Mouse (Mus musculus): ENCODE measurements around the gene Zcwpw1.
"Not testable (repeated sequence)": the region's sequence is repeated elsewhere in the genome, so short reads cannot be mapped to it uniquely, and the experiment has no call there.

GRCm38 (mm10) chr5:137871644-137872380 lies 84.2 kb downstream of the Zcwpw1 start, which contains the start of gene Pilrb2:
- not testable (repeated sequence) for TF ChIP-seq CTCF, POLR2A (IDR thresholded peaks at IDR 0.05; ENCODE audit: extremely low read depth, insufficient read depth, low read length)

Data from cortical plate, adult 2 months (tissue).